Mouse (Mus musculus) intestine, embryonic 15.5 days (tissue): Measurements from ENCODE around the gene Rassf1. TPM values are rescaled to one million over a fixed set of nuclear protein-coding genes. Genes with fewer than 3 reads are reported as not detected.
"Not testable (repeated sequence)": the region's sequence is repeated elsewhere in the genome, so short reads cannot be mapped to it uniquely, and the experiment has no call there.

Experiments
- ATAC-seq: fragments of 200-750 bp; cut with Nextera tagmentation; 2 replicates; pipeline ENCODE4 v1.8.0; 2017; ENCODE audit warnings: moderate TSS enrichment, moderate library complexity
- H3K27ac ChIP-seq: fragments of 300-500 bp; sonication (generic); 2 replicates; pipeline ENCODE4 v1.5.1; 2015; ENCODE audit warnings: mild to moderate bottlenecking, inconsistent platforms
- H3K27me3 ChIP-seq: fragments of 300-500 bp; sonication (generic); replicated peaks from 2 replicates; pipeline ENCODE4 v1.6.1; 2015; ENCODE audit warnings: inconsistent platforms
- H3K36me3 ChIP-seq: fragments of 300-500 bp; sonication (generic); 2 replicates; pipeline ENCODE4 v1.6.1; 2015; ENCODE audit warnings: inconsistent platforms
- H3K4me1 ChIP-seq: fragments of 300-500 bp; sonication (generic); replicated peaks from 2 replicates; pipeline ENCODE4 v1.6.1; 2015; ENCODE audit warnings: inconsistent platforms
- H3K4me2 ChIP-seq: fragments of 300-500 bp; sonication (generic); replicated peaks from 2 replicates; pipeline ENCODE4 v1.6.1; 2015; ENCODE audit warnings: mild to moderate bottlenecking, inconsistent platforms
- H3K4me3 ChIP-seq: fragments of 300-500 bp; sonication (generic); replicated peaks from 2 replicates; pipeline ENCODE4 v1.5.1; 2015; ENCODE audit warnings: inconsistent platforms
- H3K9ac ChIP-seq: fragments of 300-500 bp; sonication (generic); 2 replicates; pipeline ENCODE4 v1.6.1; 2015; ENCODE audit warnings: inconsistent platforms
- H3K9me3 ChIP-seq: fragments of 300-500 bp; sonication (generic); 2 replicates; pipeline ENCODE4 v1.6.1; 2016; ENCODE audit warnings: inconsistent platforms
- WGBS: fragments of 180-500 bp; shearing (Covaris S2); methylation state at CpG from one replicate; pipeline ENCODE4 v1.1.7; 2015; 5-methylcytosine and 5-hydroxymethylcytosine counted together
- polyA plus RNA-seq: library from polyadenylated mRNA; unstranded; fragments of >200 nt; fragmentation: Nextera tagmentation; extraction: Ambion mirVana; gene quantifications from 2 replicates; pipeline ENCODE4 v1.2.1, GENCODE M21; 2015

The Rassf1 gene
- polyA plus RNA-seq, 1 experiment from 2014 or later: 51.7 TPM

DNA sequence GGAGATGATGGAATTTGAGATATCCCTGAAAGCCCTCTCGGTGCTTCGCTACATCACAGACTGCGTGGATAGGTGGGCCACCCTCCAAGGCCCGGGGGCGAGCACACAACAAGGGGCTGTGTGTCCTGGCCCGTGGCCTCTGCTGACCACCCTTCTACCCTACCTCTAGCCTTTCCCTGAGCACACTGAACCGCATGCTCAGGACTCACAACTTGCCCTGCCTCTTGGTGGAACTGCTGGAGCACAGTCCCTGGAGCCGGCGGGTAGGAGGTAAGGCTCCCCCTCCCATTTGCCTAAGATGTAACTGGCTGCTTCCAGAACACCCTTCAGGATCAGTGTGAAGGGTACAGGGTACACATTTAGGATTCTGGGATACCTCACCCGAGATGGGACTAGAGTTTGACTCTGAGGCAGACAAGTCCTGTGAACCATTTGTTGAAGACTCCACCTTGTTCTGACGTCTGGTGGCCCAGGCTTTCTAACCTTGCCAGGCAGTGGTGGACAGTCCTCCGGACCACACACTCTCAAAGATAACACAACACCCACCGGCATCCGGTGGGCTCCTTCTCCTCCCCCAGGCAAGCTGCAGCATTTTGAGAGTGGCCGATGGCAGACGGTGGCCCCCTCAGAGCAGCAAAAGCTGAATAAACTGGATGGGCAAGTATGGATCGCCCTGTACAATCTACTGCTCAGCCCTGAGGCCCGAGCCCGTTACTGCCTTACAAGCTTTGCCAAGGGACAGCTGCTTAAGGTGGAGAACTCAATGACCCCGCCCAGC, 1.9 kb upstream of the Rassf1 start:
- Histone ChIP-seq H3K36me3 (no peaks in the 10 kb centered on the region), H3K4me1 (peaks cover 37% of the 10 kb centered on the region), H3K4me3 (no peak overlapping the region), H3K27me3 (no peaks in the 10 kb centered on the region), H3K27ac (no peak overlapping the region), H3K9me3 (no peaks in the 10 kb centered on the region), H3K4me2 (no peak overlapping the region), H3K9ac (no peak overlapping the region)
- 88% methylated on average over 20 of the region's 20 CpGs for WGBS
- ATAC-seq: no peak

DNA sequence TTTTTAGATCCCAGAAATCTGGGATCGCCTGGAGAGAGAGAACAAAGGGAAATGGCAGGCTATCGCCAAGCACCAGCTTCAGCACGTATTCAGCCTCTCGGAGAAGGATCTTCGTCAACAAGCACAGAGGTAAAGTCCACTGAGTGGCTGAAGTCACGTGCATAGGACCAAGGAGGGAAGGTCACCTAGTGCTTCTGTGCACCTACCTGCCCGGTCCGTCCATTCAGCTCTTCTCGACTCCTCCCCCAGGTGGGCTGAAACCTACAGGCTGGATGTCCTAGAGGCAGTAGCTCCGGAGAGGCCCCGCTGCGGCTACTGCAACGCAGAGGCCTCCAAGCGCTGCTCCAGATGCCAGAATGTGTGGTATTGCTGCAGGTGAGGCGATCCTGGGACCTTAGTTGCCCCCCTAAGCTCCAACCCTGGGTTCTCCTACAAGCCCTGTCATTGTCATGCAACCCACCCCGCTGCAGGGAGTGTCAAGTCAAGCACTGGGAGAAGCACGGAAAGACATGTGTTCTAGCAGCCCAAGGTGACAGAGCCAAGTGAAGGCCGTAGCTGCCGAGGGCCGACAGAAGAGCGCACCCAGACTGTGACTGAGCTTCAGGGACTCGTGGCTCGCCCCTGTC, 751 bp upstream of the Rassf1 start:
- Histone ChIP-seq H3K4me2 (peak overlapping the region; percentile 97), H3K36me3 (no peaks in the 10 kb centered on the region), H3K9ac (peak overlapping the region; percentile 71), H3K27ac (peak overlapping the region; percentile 63), H3K27me3 (no peaks in the 10 kb centered on the region), H3K9me3 (no peaks in the 10 kb centered on the region), H3K4me1 (peaks cover 37% of the 10 kb centered on the region), H3K4me3 (peak overlapping the region; percentile 56)
- WGBS: 34% methylated on average over 23 of the region's 23 CpGs
- ATAC-seq: no peak

DNA sequence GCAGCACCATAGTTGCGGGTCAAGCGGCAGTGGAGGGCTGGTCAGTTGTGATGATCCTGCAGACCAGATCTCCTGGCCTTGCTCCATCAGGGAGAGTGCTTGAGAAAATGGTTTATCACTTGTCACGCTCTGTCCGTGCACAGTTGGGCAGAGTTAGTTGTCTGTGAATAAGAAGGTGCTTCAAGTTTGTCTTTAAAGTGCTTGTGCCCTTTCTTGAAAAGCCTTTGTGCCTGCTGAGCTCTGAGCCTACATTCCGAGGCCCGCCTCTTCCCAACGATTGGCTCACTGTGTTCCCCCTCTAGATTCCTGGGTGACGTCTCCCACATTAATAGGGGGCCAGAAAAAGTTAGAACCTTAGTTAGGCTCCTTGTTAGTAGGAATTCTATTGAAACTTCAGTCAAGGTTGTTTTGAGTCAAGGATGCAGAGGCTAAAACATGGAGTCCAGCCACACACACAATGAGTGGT, 568 bp downstream of the Rassf1 start:
- no peaks in the 10 kb centered on the region for H3K36me3 ChIP-seq
- WGBS: 17% methylated on average over 8 of the region's 8 CpGs
- peaks cover 43% of the 10 kb centered on the region for H3K4me1 ChIP-seq
- no peaks in the 10 kb centered on the region for H3K27me3 ChIP-seq
- peak overlapping the region; percentile 63 for H3K27ac ChIP-seq
- peak overlapping the region; percentile 97 for H3K4me2 ChIP-seq
- H3K9ac ChIP-seq: peak overlapping the region; percentile 71
- H3K9me3 ChIP-seq: no peaks in the 10 kb centered on the region
- ATAC-seq: no peak
- H3K4me3 ChIP-seq: peak overlapping the region; percentile 56

DNA sequence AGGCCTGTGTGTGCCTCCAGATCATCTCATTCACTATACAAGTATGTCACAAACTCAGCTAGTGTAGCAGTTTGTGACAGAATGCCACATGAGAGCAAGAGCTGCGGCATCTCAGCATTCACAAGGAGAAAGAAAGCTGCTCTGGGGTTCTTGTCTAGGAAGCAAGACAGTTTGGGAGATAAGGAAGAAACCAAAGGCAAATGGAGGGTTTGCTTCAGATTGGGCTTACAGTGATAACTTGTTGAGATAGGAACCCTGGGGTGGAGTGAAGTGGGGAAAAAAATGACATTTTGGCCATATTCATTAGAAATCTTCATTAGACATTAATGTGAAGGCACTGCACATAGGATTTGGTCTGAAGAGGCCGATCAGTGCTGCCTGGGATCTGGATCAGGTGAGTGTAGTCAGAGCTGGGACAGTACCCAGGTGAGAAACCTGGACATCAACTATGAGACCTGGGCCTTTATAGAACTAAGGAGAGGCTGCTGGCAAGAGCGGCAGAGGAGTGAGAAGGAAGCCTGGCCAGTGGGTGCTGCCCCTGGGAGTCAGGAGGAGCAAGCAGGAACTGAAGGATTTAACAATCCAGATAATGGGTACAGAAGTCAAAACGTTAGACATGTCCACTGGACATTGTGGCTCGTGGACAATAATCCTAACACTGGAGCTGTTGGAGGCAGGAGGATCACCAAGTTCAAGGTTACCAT, 1.5 kb downstream of the Rassf1 start:
- Histone ChIP-seq H3K4me1 (peaks cover 38% of the 10 kb centered on the region), H3K27ac (no peak overlapping the region), H3K36me3 (peaks cover 8% of the 10 kb centered on the region), H3K4me2 (peak overlapping the region; percentile 97), H3K4me3 (no peak overlapping the region), H3K9ac (no peak overlapping the region), H3K27me3 (no peaks in the 10 kb centered on the region), H3K9me3 (no peaks in the 10 kb centered on the region)
- ATAC-seq: no peak
- 77% methylated on average over 5 of the region's 5 CpGs for WGBS

DNA sequence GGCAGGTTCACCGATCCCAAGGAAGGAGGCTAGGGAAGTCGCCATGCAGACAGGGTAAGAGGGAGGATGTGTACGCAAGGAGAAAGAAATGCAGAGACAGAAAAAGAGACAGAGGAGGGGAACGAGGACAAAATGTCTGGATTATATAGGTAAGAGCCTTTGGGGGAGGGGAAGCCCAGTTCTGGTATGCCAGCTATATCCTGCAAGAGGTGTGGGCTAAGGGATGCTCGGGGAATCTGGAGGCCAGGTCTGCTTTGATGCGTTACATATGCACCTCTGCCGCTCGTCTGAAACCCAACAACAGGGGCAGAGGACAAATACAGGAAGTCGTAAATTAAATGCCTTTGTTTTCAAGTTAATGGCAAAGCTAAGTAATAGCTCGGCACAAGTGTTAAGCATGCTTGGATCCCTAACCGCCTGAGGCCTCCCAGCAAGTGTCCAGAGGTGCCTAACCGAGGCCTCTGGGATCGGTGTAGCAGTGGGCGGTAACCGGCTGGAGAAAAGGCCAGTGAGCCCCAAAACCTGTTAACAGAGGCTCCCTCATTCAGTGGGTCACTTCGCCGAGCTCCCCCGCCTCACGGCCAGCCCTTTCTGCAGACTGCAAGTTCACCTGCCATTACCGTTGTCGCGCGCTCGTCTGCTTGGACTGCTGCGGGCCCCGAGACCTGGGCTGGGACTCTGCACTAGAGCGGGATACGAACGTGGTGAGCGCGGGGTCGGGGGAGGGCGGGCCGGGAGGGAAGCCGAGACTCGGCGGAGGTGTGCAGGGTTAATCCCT, 2.4 kb downstream of the Rassf1 start:
- Histone ChIP-seq H3K36me3 (peaks cover 16% of the 10 kb centered on the region), H3K4me2 (peak overlapping the region; percentile 97), H3K4me3 (peak overlapping the region; percentile 76), H3K4me1 (peaks cover 38% of the 10 kb centered on the region), H3K27ac (peak overlapping the region; percentile 89), H3K27me3 (no peaks in the 10 kb centered on the region), H3K9me3 (no peaks in the 10 kb centered on the region), H3K9ac (peak overlapping the region; percentile 70)
- ATAC-seq: peak; percentile 46
- 4% methylated on average over 37 of the region's 37 CpGs for WGBS

DNA sequence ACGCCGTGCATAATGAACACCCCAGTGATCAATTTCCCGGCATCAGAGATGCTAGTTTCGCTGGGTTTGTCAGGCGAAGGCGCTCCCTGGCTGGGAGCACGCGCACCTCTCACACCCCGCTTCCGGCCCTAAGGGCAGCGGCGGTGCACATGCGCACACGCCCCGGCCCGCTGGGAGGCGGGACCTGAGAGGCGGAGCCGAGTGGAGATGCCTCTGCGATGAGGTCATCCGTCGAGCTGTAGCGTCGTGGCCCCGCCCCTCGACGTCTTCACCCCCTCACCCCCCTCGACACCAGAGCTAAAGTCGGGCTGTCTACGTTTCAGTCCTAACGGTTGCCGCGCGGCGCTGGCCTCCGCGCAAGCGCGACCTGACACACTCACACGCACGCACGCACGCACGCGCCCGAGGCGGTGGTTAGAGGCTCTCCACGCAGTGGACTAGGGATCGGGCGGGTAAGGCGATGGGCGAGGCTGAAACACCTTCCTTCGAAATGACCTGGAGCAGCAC, 3.0 kb downstream of the Rassf1 start:
- Histone ChIP-seq H3K9ac (peak overlapping the region; percentile 82), H3K4me3 (peak overlapping the region; percentile 76), H3K27me3 (no peaks in the 10 kb centered on the region), H3K9me3 (no peaks in the 10 kb centered on the region), H3K4me2 (peak overlapping the region; percentile 97), H3K27ac (peak overlapping the region; percentile 96), H3K4me1 (peaks cover 38% of the 10 kb centered on the region), H3K36me3 (peaks cover 21% of the 10 kb centered on the region)
- peak; percentile 91 for ATAC-seq
- WGBS: under 1% methylated on average over 53 of the region's 53 CpGs

- peak overlapping the region; percentile 76 for H3K4me3 ChIP-seq
- peak; percentile 39 for ATAC-seq
- H3K9ac ChIP-seq: peak overlapping the region; percentile 82
- peak overlapping the region; percentile 96 for H3K27ac ChIP-seq
- H3K4me1 ChIP-seq: peaks cover 38% of the 10 kb centered on the region
- H3K9me3 ChIP-seq: no peaks in the 10 kb centered on the region
- under 1% methylated on average over 23 of the region's 23 CpGs for WGBS
- H3K4me2 ChIP-seq: peak overlapping the region; percentile 97
- peaks cover 27% of the 10 kb centered on the region for H3K36me3 ChIP-seq
- H3K27me3 ChIP-seq: no peaks in the 10 kb centered on the region
These were observed 3.7 kb downstream of the Rassf1 start for GRCm38 (mm10) chr9:107555031-107555457.

GRCm38 (mm10) chr9:107555701-107556100, 4.3 kb downstream of the Rassf1 start:
- 32% methylated on average over 2 of the region's 2 CpGs for WGBS

DNA sequence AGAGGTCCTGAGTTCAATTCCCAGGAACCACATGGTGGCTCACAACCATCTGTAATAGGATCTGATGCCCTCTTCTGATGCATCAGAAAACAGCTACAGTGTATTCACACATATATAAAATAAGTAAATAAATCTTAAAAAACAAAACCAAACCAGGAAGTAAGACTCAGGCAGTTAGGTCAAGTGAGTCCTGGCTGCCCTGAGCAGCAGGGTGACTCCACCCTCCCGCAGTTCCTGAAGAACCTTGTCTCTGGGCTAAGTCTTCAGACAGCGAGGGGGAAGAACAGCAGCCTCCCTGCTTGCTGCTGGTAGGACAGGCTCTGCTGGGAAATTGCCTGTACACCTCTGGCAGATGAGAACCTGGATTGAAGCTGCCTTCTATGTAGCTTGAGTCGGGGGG, 5.0 kb downstream of the Rassf1 start:
- Histone ChIP-seq H3K27ac (peak overlapping the region; percentile 96; the same call in 1 of the 2 replicates), H3K4me1 (peaks cover 29% of the 10 kb centered on the region)
- 56% methylated on average over 3 of the region's 3 CpGs for WGBS

More at GRCm38 (mm10) chr9:107555701-107556100, 4.3 kb downstream of the Rassf1 start:
- peak overlapping the region; percentile 82 for H3K9ac ChIP-seq
- peak overlapping the region; percentile 97 for H3K4me2 ChIP-seq
- peaks cover 29% of the 10 kb centered on the region for H3K36me3 ChIP-seq
- H3K27me3 ChIP-seq: no peaks in the 10 kb centered on the region
- ATAC-seq: no peak
- H3K9me3 ChIP-seq: no peaks in the 10 kb centered on the region
- H3K4me1 ChIP-seq: peaks cover 34% of the 10 kb centered on the region
- peak overlapping the region; percentile 96 for H3K27ac ChIP-seq
- H3K4me3 ChIP-seq: peak overlapping the region; percentile 76

GRCm38 (mm10) chr9:107563029-107563581, 11.8 kb downstream of the Rassf1 start, which contains the start of gene Tusc2:
TSS of gene Tusc2 (plus strand) at chr9:107563255.
- H3K4me2 ChIP-seq: peak within 1 kb of the TSS; percentile 81
- peaks cover 33% of the 10 kb centered on the region for H3K4me1 ChIP-seq
- no peaks in the 10 kb centered on the region for H3K27me3 ChIP-seq
- no peaks in the 10 kb centered on the region for H3K9me3 ChIP-seq
- peaks cover 30% of the 10 kb centered on the region for H3K36me3 ChIP-seq
- H3K27ac ChIP-seq: 0 out of 2 replicates have a peak within 1 kb of the TSS, but pooled peaks have one; percentile 25
- H3K4me3 ChIP-seq: peak within 1 kb of the TSS; percentile 95
- H3K9ac ChIP-seq: peak within 1 kb of the TSS; percentile 87
- ATAC-seq: peak; percentile 95
- WGBS: under 1% methylated on average over 46 of the region's 46 CpGs

More for the DNA sequence above, 5.0 kb downstream of the Rassf1 start:
- peak overlapping the region; percentile 97 for H3K4me2 ChIP-seq
- peak overlapping the region; percentile 76 for H3K4me3 ChIP-seq
- no peak for ATAC-seq
- H3K36me3 ChIP-seq: peaks cover 34% of the 10 kb centered on the region
- peak overlapping the region; percentile 82; the same call in 1 of the 2 replicates for H3K9ac ChIP-seq
- H3K27me3 ChIP-seq: no peaks in the 10 kb centered on the region
- H3K9me3 ChIP-seq: no peaks in the 10 kb centered on the region

DNA sequence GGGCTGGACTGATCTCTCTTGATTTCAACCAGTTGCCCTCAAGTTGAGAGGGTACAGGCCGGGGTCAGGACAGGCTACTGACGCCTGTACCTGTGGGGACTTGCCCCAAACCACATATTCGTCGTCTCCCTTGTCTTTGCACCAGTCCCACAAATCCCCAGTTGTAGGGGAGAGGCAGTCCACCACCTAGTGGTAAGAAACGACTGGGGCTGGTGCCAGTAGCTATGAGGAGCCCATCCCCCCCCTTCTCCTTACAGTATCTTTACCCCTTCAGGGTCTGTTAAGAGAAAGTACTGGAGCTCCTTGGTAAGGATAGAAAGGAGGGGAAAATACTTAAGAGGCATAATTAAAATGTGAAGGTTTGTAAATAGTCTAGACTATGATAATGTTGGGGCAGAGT, 14.2 kb downstream of the Rassf1 start:
- 50% methylated on average over 5 of the region's 5 CpGs for WGBS
- H3K4me2 ChIP-seq: 0 out of 2 replicates have a peak overlapping the region, but pooled peaks have one; percentile 1
- not testable (repeated sequence) for H3K9me3 ChIP-seq, ATAC-seq, H3K27me3 ChIP-seq, H3K27ac ChIP-seq, H3K9ac ChIP-seq, H3K4me3 ChIP-seq
- H3K4me1 ChIP-seq: peaks cover 41% of the 10 kb centered on the region
- peaks cover 17% of the 10 kb centered on the region for H3K36me3 ChIP-seq
